13 mouse cellular contexts compared by ENCODE assay signal in genomic region chr5:147781215-147781614, GRCm38 (mm10). TPM values are rescaled to one million over a fixed set of nuclear protein-coding genes. Genes with fewer than 3 reads are reported as not detected.
A peak's percentile ranks its signal among the peaks of the same experiment; 100 is the strongest.
DNase-seq lines count a peak whose midpoint lies in the region.
"Had no signal": no experiment of that assay in that cellular context is flagged by ENCODE, and none has a peak within 500 bp of the region (broad histone marks: within the 10 kb centered on the region; RNA-seq: fewer than 3 reads in every experiment).

No protein-coding gene starts in this region.

- DNase-seq in heart, adult 11 months, result peak; percentile 88
- DNase-seq in heart, adult 8-10 months (ENCODE audit: low spot score), result no peak
- DNase-seq: adrenal gland, adult 2 months; adrenal gland, adult 8-10 months; adrenal gland, postnatal 10 days; adrenal gland, postnatal 14 days; adrenal gland, postnatal 25 days; adrenal gland, postnatal 36 days; B cell, adult 2 months; cerebellum, adult 11 months; cerebellum, adult 11-12 months; cerebellum, adult 18-20 months; cerebellum, adult 2 months had no signal

RNA-seq across cellular contexts. Expression of gene Flt1, which starts 55.4 kb away (rescaled TPM):
- total RNA-seq in heart, adult 8-10 months (2022), result 10 to 100 TPM; 69.6 to 80.3 (median 73.2) TPM
